Mouse (Mus musculus): ENCODE data around the gene Angel2. TPM values are rescaled to one million over a fixed set of nuclear protein-coding genes. Genes with fewer than 3 reads are reported as not detected.

Angel2 gene
- polyA plus RNA-seq, 1 experiment from 2014 or later, result 73.1 TPM

DNA sequence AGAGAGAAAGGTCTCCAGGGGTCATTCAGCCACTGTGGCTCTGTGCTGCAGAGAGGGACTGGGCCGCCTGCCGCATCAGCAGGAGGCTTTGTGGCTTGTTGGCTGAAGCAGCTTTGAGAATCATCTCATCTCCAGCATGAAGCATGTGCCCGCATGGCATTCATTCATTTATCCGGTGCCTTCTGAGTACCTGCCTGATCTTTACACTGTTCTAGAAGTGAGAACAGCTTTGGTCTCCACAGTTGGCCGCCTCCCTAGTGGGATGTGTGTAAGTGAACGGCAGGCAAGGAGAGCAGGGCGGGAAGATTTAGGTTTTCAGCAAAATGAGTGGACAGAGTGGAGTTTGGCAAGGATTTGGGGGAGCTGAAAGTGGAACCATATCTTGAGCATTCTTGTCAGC lies 14.9 kb downstream of the Angel2 start:
- H3K4me1 ChIP-seq, result no peaks in the 10 kb centered on the region
- no peaks in the 10 kb centered on the region for H3K9me3 ChIP-seq
- WGBS, result 81% methylated on average over 7 of the region's 7 CpGs
- peaks cover 71% of the 10 kb centered on the region for H3K36me3 ChIP-seq
- H3K27ac ChIP-seq (replicated peaks), result no peak overlapping the region
- H3K9ac ChIP-seq (replicated peaks), result no peak overlapping the region
- no peak overlapping the region for H3K4me3 ChIP-seq
- H3K4me2 ChIP-seq (replicated peaks), result no peak overlapping the region
- no peak for ATAC-seq (ENCODE audit: low FRiP score, low read depth)
- H3K27me3 ChIP-seq, result no peaks in the 10 kb centered on the region

DNA sequence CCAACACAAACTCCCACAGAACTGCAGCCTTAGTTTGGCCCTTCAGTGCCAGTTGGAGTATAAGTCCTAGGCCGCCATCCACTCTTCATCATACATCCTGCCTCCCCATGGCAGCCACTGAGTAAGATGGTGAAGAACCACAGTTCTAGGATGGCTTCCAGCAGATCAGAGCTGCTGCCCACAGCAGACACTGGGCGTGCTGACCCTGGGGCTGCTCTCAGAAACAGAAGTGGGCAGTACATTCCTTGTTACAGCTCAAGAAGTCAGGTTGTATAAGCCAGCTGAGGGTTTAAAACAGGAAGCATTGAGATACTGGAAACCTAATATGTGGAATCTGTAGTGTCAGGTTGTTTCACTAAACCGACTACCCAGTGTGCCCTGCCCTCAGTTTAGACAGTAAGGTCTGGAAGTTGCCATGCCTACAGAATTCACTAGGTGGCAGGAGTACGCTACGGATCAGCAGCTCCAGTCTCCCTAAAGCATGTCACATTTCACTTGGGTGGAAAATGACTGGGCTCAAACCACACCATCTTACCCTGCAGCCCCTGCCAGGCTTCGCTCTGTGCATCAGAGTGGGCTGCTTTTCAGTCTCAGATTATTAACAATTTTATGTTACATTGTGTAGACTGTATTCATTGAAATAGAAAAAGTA lies 19.3 kb downstream of the Angel2 start:
- Histone ChIP-seq H3K27me3 (no peaks in the 10 kb centered on the region), H3K9me3 (no peaks in the 10 kb centered on the region), H3K9ac (replicated peaks) (no peak overlapping the region), H3K4me2 (replicated peaks) (no peak overlapping the region), H3K4me1 (no peaks in the 10 kb centered on the region), H3K27ac (replicated peaks) (no peak overlapping the region), H3K4me3 (no peak overlapping the region), H3K36me3 (peaks cover 81% of the 10 kb centered on the region)
- ATAC-seq (ENCODE audit: low FRiP score, low read depth), result peak; percentile 80
- 57% methylated on average over 6 of the region's 6 CpGs for WGBS

GRCm38 (mm10) chr1:190947986-190948385 lies 23.1 kb downstream of the Angel2 start:
- no peak for ATAC-seq (ENCODE audit: low FRiP score, low read depth)
- WGBS, result 79% methylated on average over 5 of the region's 5 CpGs
- no peak overlapping the region for H3K4me3 ChIP-seq
- no peak overlapping the region for H3K4me2 ChIP-seq (replicated peaks)
- H3K9ac ChIP-seq (replicated peaks), result no peak overlapping the region
- H3K27ac ChIP-seq (replicated peaks), result no peak overlapping the region
- H3K9me3 ChIP-seq, result no peaks in the 10 kb centered on the region
- no peaks in the 10 kb centered on the region for H3K4me1 ChIP-seq
- H3K36me3 ChIP-seq, result peaks cover 83% of the 10 kb centered on the region
- no peaks in the 10 kb centered on the region for H3K27me3 ChIP-seq

- Histone ChIP-seq H3K4me1 (no peaks in the 10 kb centered on the region), H3K36me3 (peaks cover 82% of the 10 kb centered on the region), H3K4me2 (replicated peaks) (no peak overlapping the region), H3K9me3 (no peaks in the 10 kb centered on the region), H3K27me3 (no peaks in the 10 kb centered on the region), H3K4me3 (no peak overlapping the region), H3K9ac (replicated peaks) (no peak overlapping the region), H3K27ac (replicated peaks) (no peak overlapping the region)
- ATAC-seq (ENCODE audit: low FRiP score, low read depth), result no peak
- 90% methylated on average over 7 of the region's 7 CpGs for WGBS
Observed at GRCm38 (mm10) chr1:190948439-190948838, 23.5 kb downstream of the Angel2 start.

DNA sequence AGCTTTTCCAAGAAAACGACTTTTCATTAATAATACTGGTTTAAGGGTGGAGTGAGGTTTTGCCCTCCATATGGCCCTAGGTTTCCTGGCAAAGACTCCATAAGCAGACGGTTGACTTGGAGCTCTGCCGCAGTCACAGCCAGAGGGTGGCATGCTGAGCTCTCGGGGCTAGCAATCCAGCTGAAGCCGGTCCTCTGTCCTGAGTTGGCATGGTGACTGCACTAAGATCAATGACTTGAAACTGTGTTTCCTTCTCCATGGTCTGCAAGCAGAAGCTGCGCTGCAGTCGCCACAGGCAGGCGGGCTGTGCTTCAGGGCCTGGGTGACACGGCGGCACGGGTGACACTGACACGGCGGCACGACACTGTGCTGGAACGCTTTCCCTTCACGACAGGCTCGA lies 23.9 kb downstream of the Angel2 start:
- no peak overlapping the region for H3K9ac ChIP-seq (replicated peaks)
- no peak overlapping the region for H3K27ac ChIP-seq (replicated peaks)
- H3K4me3 ChIP-seq, result no peak overlapping the region
- ATAC-seq (ENCODE audit: low FRiP score, low read depth), result no peak
- no peaks in the 10 kb centered on the region for H3K27me3 ChIP-seq
- WGBS, result 89% methylated on average over 17 of the region's 17 CpGs
- H3K4me1 ChIP-seq, result no peaks in the 10 kb centered on the region
- H3K4me2 ChIP-seq (replicated peaks), result no peak overlapping the region
- H3K36me3 ChIP-seq, result peaks cover 81% of the 10 kb centered on the region
- H3K9me3 ChIP-seq, result no peaks in the 10 kb centered on the region

GRCm38 (mm10) chr1:190951014-190951413 lies 26.1 kb downstream of the Angel2 start:
- no peaks in the 10 kb centered on the region for H3K9me3 ChIP-seq
- H3K27ac ChIP-seq (replicated peaks), result no peak overlapping the region
- no peaks in the 10 kb centered on the region for H3K4me1 ChIP-seq
- H3K36me3 ChIP-seq, result peaks cover 92% of the 10 kb centered on the region
- WGBS, result 90% methylated on average over 5 of the region's 5 CpGs
- H3K9ac ChIP-seq (replicated peaks), result no peak overlapping the region
- H3K27me3 ChIP-seq, result no peaks in the 10 kb centered on the region
- H3K4me2 ChIP-seq (replicated peaks), result no peak overlapping the region
- no peak overlapping the region for H3K4me3 ChIP-seq
- no peak for ATAC-seq (ENCODE audit: low FRiP score, low read depth)

DNA sequence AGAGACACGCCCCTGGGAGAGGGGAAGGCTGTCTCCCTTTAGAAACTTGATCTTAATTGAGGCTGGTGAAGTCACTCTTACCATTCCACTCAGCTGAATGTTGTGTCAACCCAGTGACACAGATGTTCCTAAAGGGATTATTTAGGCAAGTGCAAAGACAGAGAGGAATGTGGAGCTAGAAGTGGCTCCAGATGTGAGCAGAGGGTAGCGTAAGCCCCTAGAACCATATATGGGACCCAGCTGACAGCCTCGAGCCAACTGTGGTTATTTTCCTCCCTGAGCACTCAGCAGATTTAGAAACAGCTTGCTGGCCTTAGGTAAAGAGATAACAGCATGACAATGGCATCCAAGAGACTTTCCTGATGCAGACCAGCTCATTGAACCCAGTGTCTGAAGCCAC lies 28.1 kb downstream of the Angel2 start:
- Histone ChIP-seq H3K9me3 (no peaks in the 10 kb centered on the region), H3K27me3 (no peaks in the 10 kb centered on the region), H3K27ac (replicated peaks) (no peak overlapping the region), H3K4me1 (no peaks in the 10 kb centered on the region), H3K9ac (replicated peaks) (no peak overlapping the region), H3K4me3 (no peak overlapping the region), H3K36me3 (peaks cover 93% of the 10 kb centered on the region), H3K4me2 (replicated peaks) (no peak overlapping the region)
- 83% methylated on average over 3 of the region's 3 CpGs for WGBS
- no peak for ATAC-seq (ENCODE audit: low FRiP score, low read depth)

DNA sequence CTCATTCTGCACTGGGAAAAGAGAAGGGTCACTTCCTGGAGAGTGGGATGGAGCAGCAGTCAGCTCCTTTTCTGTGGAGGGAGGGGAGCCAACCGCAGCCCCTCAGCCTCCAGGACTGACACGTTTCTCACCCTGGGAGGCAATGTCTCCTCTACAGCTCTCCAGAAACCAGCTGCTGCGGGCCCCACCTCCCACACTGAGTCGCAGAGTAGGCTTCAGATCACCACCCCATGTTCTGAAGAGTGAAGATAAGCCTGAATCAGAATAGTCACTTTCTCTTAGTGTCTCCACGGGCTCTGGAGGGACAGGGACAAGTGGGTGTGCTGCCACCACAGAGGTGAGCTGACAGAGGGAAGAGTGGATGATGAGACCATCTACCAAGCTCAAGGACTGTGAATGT lies 33.9 kb downstream of the Angel2 start:
- Histone ChIP-seq H3K36me3 (peaks cover 93% of the 10 kb centered on the region), H3K4me3 (no peak overlapping the region), H3K4me1 (no peaks in the 10 kb centered on the region), H3K27ac (replicated peaks) (no peak overlapping the region), H3K27me3 (no peaks in the 10 kb centered on the region), H3K4me2 (replicated peaks) (no peak overlapping the region), H3K9ac (replicated peaks) (no peak overlapping the region), H3K9me3 (no peaks in the 10 kb centered on the region)
- no peak for ATAC-seq (ENCODE audit: low FRiP score, low read depth)
- 82% methylated on average over 5 of the region's 5 CpGs for WGBS

DNA sequence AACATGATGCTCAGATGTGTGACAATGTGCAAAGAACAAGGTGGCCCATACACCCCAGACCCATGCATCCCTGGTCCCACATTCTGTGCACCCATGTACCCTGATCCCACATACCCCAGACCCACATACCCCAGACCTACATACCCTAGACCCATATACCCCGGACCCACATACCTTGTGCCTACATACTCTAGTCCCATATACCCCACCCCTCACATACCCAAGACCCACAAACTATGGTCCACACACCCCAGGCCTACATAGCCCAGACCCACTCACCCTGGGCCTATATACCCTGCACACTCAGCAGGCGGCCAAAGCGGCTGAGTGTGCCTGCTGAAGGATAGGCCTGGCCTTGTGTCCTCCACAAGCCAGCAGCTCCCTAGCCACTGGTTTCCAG lies 37.8 kb downstream of the Angel2 start:
- H3K4me3 ChIP-seq, result no peak overlapping the region
- no peaks in the 10 kb centered on the region for H3K4me1 ChIP-seq
- H3K27ac ChIP-seq (replicated peaks), result no peak overlapping the region
- ATAC-seq (ENCODE audit: low FRiP score, low read depth), result no peak
- WGBS, result 95% methylated on average over 3 of the region's 3 CpGs
- H3K27me3 ChIP-seq, result no peaks in the 10 kb centered on the region
- H3K36me3 ChIP-seq, result peaks cover 90% of the 10 kb centered on the region
- H3K9me3 ChIP-seq, result no peaks in the 10 kb centered on the region
- no peak overlapping the region for H3K4me2 ChIP-seq (replicated peaks)
- no peak overlapping the region for H3K9ac ChIP-seq (replicated peaks)

DNA sequence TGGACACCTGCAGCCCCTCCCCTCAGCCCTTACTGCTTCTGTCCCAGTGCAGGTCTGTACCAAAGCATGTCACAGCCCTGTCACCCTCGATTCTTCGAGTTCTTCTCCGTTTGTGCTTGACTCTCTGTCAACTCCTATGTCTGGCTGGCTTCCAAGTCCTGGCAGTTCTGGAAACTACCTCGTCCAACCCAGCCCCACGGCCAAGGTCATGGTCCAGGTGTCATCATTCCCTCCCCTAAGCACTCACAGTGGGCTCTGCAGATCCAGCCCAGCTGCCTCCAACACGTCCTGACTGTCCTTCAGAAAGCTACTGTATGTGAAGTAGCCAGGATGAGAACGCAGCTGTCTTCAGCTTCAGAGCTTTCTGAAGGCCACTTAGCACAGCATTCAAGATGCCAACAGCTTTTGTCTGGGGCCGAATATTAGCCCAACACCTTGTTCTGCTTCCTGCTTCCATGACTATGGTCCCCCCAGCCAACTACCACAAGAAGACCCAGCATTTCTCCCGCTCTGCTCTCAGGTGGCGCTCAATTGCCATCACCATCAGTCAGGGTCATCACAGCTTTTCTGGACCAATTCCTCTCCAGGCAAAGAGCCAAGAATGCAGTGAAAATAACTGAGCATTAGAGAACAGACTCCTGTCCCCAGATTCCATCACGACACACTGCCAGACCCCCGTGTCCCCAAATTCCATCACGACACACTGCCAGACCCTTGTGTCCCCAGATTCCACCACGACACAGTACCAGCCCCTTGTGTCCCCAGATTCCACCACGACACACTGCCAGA lies 40.3 kb downstream of the Angel2 start:
- Histone ChIP-seq H3K9ac (replicated peaks) (no peak overlapping the region), H3K4me2 (replicated peaks) (no peak overlapping the region), H3K9me3 (no peaks in the 10 kb centered on the region), H3K36me3 (peaks cover 85% of the 10 kb centered on the region), H3K4me1 (no peaks in the 10 kb centered on the region), H3K4me3 (no peak overlapping the region), H3K27ac (replicated peaks) (no peak overlapping the region), H3K27me3 (no peaks in the 10 kb centered on the region)
- ATAC-seq (ENCODE audit: low FRiP score, low read depth), result no peak
- WGBS, result 94% methylated on average over 15 of the region's 15 CpGs

- no peaks in the 10 kb centered on the region for H3K27me3 ChIP-seq
- no peak for ATAC-seq (ENCODE audit: low FRiP score, low read depth)
- H3K4me1 ChIP-seq, result no peaks in the 10 kb centered on the region
- peaks cover 83% of the 10 kb centered on the region for H3K36me3 ChIP-seq
- 96% methylated on average over 7 of the region's 7 CpGs for WGBS
- H3K9ac ChIP-seq (replicated peaks), result no peak overlapping the region
- H3K4me3 ChIP-seq, result no peak overlapping the region
- H3K4me2 ChIP-seq (replicated peaks), result no peak overlapping the region
- H3K27ac ChIP-seq (replicated peaks), result no peak overlapping the region
- H3K9me3 ChIP-seq, result no peaks in the 10 kb centered on the region
Observed at GRCm38 (mm10) chr1:190968010-190968409, 43.1 kb downstream of the Angel2 start.

- H3K27ac ChIP-seq (replicated peaks), result no peak overlapping the region
- 91% methylated on average over 14 of the region's 14 CpGs for WGBS
- H3K9me3 ChIP-seq, result no peaks in the 10 kb centered on the region
- no peak overlapping the region for H3K4me2 ChIP-seq (replicated peaks)
- H3K27me3 ChIP-seq, result no peaks in the 10 kb centered on the region
- no peak overlapping the region for H3K4me3 ChIP-seq
- H3K9ac ChIP-seq (replicated peaks), result no peak overlapping the region
- no peak for ATAC-seq (ENCODE audit: low FRiP score, low read depth)
- peaks cover 9% of the 10 kb centered on the region for H3K4me1 ChIP-seq
- peaks cover 67% of the 10 kb centered on the region for H3K36me3 ChIP-seq
Observed at GRCm38 (mm10) chr1:190971708-190972610, 47.0 kb downstream of the Angel2 start.
